Mouse (Mus musculus) cerebellum, postnatal 36 days (tissue): ENCODE results near the gene Lims1.

Experiments
- DNase-seq, 2 experiments: peaks; one replicate each; pipeline ENCODE4 v3.0.0; 2021 to 2022; ENCODE audit warnings: mixed read lengths in 2 of 2

Lims1 gene

DNA sequence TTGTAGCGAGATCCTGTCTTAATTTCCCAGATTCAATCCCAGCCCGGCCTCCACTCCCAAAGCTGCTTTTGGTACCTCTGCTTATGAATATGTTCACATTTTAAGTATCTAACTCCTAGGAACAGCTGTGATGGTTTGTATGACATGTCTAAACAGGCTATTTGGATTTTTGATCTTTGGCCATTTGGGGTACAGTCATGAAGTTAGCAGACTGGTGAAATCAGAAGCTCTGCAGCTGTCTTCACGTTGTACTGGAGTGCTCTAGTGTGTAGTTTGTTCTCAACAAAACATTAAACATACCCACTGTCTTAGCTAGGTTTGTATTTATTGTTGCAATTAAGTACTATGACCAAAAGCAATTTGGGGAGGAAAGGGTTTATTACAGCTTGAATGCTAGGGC is 63.7 kb downstream of the Lims1 start:
- DNase-seq: no peak

DNA sequence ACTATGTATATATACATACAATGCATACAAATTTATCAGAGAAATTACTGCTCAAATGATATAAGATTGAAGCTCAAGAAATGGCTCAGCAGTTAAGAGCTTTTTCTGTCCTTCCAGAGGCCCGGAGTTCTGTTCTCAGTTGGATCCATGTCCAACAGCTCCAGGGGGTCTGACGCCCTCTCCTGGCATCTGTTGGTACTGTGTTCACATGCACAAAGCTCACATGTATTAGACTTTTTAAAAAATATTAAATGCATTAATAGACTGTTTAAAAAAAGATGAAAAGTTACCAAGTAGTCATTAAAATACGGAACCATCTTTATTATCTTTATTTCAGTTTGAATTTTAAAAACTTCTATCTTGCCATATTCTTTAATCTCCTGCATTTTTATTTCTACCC is 65.4 kb downstream of the Lims1 start:
- no peak for DNase-seq

DNA sequence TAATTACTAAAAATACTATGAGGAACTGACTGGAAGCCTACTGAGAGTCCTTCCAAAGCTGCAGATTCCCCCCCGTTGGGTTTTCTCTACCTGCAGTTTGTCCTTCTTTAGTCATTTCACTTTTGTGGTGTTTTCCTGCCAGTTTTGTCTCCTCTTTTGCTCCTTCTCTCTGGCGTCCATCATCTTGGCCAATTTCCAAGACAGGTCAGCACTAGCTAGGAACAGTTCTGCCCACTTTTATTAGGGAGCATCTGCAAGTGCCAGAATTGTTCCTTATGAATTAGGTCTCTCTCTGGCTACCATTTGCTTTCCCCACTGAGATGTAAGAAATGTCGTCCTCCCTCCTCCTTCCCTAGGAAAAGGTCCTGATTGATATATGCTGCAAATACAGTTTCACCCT is 65.9 kb downstream of the Lims1 start:
- no peak for DNase-seq

DNA sequence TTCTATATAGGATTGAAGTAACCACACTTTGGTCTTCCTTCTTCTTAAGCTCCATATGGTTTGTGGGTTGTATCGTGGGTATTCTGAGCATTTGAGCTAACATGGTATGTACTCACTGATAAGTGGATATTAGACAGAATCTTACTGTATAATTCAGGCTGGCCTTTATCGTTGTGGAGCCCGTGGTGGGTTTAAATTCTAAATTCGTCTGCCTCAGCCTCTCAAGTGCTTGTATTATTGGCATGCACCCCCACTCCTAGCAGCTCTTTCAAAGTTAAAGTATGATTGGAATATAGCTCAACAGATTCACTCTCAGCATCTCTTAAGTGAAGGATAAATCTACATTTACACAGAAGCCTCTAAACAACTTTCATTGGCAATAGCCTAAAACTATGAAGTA is 69.2 kb downstream of the Lims1 start:
- DNase-seq: no peak

DNA sequence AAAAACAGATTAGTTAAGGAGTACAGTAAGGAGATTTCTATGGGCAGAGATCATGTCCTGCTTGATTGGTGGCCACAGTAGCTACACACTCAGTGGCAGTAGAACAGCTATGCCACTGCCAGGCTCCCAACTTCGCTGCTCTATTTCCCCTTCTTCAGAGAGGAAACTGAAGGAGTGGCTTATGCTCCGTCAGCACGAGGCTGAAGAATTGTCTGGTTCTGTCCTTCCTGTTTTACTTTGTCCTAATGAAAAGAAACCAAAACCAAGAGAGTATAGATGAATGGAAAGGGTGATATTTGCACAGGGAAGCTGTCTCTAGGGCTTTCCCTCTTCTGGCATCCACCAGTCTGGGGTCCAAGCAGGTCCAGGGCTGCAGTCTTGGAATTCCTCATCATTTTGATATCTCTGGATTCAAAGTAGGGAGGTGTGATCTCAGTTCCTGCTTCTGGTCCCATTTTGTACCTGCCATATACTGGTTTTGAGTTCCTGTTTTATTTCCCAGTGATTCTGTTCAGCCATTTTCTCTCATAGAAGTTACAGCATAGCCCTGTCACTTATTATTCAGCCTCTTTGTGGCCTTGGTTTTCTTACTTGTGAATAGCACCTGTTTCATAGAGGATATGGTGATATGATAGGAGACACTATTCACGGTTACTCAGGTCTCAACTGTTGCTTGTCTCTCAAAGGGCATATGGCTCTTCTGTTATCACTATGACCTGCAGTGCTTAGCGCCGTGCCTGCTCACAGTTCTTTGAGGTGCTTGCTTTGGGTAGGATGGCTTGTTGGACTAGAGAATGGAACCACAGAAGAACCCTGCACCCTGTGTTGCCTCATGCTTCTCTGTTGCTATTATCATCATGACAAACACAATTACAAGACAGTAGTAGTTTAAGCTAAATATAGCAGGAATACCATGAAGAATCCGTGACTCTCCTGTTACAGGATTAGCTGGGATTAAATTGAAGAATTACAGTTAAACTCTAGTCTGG is 70.1 kb downstream of the Lims1 start:
- DNase-seq: no peak

DNA sequence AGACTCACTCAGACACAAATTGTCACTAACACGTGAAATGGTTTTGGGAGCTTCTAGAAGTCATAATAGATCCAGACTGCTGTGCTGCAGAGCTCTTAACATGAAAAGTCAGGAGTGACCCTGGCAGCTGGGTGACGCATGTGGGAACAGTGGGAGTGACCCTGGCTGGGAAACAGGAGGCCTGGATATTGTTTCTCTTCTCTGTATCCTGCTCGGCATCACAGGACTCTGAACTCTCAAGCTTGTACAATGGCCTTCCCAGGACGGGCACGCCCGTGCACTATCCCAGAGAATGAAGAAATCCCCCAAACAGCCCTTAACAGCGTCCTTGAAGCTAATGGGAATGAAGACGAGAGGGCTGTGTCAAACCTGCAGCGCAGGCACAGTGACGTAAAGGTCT is 70.9 kb downstream of the Lims1 start:
- no peak for DNase-seq

DNA sequence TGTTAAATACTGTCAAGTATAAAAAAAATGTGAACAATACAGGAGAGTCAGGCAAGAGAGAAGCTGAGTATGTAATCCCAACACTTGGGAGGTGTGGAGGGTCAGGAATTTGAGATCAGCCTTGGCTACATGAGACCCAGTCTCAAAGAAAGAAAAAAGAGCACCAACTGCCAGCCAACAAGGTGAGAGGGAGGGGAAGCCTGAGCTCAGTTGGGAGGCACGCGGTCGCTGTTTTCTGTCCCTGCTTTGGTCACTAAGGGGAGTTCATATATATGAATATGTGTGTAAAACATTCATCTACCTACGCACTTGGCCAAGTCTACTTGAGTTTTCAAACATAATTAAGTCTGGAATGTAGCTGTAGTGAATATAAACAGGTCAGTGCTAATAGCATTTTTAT is 72.0 kb downstream of the Lims1 start:
- DNase-seq: no peak

DNA sequence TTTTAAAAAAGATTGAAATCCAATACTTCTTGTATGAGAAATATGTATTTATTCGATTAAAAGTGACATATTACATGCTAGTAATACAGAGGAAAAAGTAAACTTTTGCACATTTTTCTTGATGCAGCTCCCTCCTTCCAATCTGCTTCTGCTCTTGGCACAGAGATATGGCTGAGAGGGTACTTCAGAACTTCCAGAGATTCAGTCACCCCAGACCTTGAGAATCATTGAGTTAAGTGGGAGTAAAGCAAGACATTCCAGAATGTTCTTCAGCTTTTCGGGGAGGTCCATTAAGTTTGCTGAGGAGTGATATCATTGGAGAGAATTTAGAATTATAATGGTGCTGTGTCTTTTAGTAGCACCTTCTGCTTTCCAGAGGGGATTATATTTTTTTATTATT is 72.5 kb downstream of the Lims1 start:
- no peak for DNase-seq

DNA sequence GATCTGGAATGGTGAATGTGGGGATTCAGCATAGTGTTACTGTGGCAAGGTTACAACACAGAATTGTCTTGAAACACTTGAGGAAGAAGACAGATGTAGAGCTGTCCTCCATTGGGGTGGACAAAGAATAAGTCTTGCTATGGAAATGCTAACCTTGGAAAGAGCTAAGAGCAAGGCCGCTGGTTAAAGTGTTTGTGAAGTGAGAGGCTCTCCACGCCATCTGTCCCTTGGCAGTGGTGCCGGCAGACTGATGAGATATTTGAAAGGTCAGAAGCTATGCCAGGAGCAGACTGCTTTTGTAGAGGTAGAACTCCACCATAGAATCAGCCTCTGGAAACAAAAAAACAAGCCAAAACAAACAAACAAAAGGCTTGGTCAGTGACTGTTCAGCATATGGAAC is 73.3 kb downstream of the Lims1 start:
- DNase-seq: peak; percentile 72 to 75

DNA sequence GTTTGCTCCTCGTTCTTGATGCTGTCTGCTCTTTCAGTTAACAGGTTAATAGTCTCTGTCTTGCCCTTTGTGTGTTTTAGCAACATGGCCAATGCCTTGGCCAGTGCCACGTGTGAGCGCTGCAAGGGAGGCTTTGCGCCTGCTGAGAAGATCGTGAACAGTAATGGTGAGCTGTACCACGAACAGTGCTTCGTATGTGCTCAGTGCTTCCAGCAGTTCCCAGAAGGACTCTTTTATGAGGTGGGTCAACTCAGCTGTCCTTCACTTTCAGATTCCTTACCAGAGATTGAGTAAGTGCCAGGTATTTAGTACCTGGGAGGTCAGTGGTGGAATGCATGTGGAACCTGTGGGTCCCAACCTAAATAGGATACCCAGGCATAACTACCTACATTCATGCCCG is 75.7 kb downstream of the Lims1 start:
- no peak for DNase-seq

DNA sequence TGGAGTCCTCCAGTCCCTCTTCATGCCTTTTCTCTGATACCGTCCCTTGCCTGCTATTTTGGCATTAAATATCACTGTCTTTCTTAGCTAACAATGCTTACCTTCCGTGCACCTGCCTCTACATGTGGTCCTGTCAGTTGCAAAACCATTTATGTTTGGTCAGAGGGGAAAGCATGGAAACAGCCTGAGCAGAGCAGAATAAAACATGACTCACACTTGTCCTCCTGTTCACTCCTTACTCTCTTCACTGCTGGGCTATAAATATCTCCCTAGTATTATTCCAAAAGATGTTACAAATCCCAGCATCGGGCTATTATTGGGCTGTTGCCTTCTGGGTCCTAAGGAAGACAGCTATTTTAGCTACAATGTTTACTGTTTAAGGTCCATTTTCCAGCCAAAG is 78.6 kb downstream of the Lims1 start:
- DNase-seq: peak; percentile 33 to 56

DNA sequence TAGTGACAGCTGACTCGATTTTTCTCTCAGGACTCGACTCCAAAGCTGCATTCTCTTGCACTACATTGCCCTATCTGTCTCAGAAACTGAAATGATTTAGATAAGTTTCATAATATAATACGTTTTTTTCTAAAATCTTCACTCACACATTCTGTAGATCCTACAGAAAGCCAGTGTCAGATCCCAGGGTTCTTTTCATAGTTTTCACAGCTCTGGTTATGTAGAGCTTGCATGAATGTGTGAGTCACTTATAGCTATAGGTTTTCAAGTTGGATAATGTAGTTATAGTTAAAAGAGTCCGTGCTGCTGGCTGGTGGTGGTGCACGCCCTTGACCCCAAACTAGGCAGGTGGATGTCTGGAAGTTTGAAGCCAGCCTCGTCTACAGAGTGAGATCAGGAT is 81.4 kb downstream of the Lims1 start:
- no peak for DNase-seq

DNA sequence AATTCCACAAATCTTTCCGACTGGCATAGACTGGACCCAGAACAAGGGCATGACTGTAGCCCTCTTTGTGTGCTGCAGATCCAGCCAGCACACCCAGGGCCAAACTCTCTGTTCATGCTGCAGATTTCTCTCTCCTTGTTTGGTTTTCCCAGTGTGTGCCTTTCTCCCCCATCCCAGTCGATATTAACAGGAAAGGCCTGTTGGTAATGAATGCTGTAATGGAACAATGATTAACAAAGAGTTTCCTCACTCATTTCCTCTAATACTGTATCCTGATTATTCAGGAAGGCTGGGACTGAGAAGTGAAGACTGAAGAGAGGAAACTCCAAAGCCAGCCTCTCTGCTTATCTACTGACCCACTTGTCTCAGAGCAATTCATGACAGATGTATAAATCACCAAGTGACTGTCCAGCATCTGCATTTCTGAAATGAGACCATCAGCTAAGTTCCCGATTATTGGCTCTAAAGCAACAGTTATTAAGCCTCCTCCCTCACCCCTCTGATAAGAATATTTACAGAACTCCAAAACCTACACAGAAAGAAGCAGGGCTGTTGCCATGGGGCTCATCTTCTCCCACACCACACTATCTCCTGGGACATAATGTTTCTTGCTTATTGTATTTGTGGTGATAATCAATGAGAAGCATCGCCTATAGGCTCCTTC is 82.2 kb downstream of the Lims1 start:
- no peak for DNase-seq

DNA sequence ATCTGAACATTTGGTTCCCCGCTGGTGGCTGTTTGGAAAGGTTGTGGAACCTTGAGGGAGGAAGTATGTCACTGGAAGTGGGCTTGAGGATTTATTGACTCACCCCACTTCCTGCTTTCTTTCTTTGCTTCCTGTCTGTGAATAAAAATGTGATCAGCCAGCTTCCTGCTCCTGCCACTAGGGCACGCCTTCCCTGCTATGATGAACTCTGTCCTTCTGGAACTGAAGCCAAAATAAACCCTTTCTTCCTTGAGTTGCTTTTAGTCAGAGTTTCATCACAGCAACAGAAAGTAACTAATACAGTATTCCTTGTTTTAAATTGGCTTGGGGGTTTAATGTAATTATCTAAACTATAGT is 82.7 kb downstream of the Lims1 start:
- no peak for DNase-seq

DNA sequence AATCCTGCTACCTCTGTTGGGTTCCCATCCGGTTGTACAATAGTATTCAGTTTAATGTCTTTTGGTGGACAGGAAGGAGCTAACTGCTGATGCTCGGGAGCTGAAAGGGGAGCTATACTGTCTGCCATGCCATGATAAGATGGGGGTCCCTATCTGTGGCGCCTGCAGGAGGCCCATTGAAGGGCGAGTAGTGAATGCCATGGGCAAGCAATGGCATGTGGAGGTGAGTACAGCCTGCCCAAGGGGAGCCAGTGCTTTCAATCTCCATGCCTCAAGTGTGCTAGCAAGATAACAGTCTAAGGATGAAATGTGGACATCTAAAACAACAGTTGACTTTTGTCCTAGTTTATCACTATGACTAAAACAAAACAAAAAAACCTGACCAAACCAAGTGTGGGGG is 89.1 kb downstream of the Lims1 start:
- no peak for DNase-seq

DNA sequence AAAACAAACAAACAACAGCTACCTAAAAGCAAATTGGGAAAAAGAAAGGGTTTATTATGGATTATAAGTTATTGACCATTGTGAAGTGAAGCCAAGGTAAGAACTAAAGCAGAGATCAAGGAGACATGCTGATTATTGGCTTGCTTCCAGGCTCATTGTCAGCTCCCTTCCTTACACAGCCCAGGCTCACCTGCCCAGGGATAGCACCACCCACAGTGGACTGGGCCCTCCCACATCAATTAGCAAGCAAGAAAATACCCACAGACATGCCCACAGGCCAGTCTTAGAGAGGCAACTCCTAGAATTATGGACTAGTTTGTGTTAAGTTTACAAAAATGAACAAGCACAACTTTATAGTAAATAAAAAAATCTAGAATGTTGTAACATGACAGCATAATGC is 89.6 kb downstream of the Lims1 start:
- DNase-seq: no peak

DNA sequence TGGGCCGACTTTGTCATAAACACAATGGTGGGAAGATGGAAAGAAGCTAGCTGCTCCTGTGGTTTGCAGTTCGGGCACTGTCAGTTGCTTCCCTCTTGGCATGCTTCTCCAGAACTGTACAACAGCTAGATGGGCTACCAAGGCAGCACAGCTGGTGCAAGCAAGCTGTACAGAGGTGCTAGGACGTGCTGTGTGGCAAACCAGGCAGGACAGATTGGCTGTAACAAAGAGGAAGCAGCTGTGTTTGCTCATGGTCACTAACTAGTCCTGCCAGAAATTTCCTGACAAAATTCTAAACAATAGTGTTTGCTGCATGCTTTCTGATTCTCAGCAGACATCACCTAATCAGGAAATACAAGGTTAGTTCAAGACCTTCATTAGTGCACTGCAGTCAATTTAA is 93.4 kb downstream of the Lims1 start:
- DNase-seq: no peak

DNA sequence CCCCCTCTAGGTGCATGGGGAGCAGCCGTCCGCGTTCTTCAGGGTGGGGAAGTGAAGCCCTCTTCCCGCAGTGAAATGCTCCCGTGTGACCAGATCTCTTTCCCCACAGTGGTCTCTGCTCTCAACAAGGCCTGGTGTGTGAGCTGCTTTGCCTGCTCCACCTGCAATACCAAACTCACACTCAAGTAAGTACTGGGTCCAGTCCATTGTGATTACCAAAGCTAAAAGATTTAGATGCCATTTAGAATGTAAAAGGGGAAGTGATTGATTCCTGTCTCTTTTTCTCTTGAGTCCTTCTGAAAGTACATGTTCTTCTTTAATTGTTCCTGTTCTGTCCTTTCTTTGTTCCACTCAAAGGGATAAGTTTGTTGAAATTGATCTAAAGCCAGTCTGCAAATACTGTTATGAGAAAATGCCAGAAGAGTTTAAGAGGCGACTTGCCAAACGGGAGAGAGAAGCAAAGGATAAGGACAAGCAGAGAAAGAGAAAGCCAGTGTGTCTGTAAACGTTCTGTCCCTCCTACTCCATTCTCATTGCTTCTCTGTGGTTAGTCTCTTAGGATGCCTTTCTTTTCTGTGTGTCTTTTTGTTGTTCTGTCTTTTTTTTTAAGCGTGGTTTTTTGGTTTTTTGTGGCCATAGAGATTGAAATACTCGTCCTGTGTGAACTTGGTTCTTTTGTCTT is 95.2 kb downstream of the Lims1 start:
- no peak for DNase-seq

DNA sequence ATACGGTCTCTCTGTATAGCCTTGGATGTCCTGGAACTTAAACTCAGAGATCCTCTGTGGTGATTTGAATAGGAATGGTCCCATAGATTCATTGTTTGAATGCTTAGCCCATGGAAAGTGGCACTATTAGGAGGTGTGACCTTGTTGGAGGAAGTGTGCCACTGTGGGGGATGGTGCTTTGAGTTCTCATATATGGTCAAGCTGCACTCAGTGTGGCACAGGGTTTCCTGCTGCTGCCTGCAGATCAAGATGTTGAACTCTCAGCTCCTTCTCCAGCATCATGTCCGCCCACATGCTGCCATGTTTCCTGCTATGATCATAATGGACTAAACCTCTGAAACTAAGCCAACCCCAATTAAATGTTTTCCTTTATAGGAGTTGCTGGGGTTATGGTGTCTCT is 104.7 kb downstream of the Lims1 start:
- DNase-seq: no peak

DNA sequence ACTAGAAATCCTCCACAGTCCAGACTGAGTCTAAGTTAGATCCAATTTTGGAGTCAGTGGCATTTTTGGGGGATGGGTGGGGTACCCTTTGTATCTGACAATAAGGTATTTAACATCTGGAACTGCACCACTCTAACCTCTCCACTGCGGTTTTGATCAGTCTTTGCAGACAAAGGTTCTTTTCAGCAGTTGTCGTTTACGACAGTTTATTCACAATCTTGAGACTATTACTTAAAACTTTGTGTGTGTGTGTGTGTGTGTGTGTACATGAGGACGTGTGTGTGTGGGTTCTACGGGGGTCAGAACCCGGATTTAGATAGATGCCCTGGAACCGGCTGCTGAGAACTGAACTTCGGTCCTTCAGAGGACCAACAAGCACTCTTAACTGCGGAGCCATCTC is 122.6 kb downstream of the Lims1 start:
- peak in 1 of 2 experiments; percentile 4 for DNase-seq

DNA sequence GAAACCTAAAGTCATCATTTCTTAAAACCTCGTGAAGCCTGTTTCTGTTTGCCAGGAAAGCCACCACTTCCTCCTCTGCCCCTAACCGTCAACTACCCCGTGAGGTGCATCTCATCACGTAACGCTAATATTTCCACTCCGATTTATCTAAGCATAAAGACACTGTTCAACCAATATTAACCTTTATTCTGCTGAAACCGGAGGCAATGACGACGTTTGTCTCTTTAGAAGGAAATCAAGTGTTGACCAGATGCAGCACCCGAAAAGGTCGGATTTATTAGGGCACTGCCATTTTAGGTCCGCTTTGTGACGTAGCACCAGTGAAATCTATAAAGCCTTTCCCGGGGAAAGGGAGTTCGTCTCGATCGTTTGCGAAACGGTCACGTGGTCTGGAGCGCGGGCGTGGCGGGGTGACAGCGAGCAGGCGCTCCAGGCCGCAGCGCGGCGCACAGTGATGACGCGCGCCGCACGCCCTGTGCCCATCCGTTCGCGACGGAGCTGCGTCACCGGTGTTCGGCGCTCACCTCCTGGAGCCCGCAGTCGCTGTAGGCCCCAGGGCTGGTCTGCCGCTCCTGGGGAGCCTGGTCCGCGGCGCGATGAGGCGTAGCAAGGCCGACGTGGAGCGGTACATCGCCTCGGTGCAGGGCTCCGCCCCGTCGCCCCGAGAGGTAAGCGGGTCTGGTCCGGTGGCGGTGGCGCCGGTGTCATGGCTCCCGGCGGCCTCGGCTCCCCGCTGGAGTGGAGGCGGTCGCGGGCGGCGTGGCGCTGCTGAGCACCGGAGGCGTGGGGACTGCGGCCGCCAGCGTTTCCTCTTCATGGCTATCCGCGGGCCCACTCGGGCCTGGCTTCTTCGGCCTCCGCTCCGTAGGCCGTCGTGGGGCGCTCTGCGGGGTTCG is 123.4 kb downstream of the Lims1 start, which contains the start of gene Ranbp2:
Ranbp2 (plus strand) TSS at position 537 of the 896 bp plus-strand sequence.
- DNase-seq: peak; percentile 98 to 99

DNA sequence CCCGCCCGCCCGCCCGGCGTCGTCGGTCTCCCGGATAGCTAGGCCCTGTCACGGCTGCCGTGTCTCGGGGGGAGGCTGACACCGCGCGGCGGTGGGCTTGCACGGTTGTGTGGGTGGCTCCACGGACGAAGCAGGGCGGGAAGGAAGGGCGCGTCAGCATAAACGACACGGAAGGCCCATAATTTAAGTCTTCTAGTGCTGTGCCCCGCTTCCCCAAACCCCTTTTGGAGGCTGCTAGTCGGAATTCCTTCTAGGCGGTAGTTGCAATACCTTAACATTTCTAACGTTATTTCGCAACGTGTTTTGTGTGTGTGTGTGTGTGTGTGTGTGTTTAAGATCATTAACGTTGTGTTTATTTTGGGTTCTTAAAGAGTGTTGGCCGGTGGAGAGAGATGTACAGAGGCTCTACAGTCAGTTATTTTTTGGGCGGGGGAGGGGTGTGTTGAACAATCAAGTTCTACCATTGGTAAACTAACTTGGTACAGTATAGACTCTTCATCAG is 124.1 kb downstream of the Lims1 start:
- DNase-seq: no peak
